Mouse (Mus musculus) testis, adult 2 months (tissue): ENCODE measurements around the gene Klhl7.

Source experiments
- CTCF ChIP-seq: fragments of 200-500 bp; IDR thresholded peaks from 2 replicates; pipeline ENCODE4 v1.5.1; 2012; ENCODE audit warnings: low read depth, mild to moderate bottlenecking, inconsistent platforms, low read length, moderate library complexity; ENCODE audit not compliant: control insufficient read depth, insufficient read depth, insufficient replicate concordance
- POLR2A ChIP-seq: fragments of 200-500 bp; IDR thresholded peaks from 2 replicates; pipeline ENCODE4 v1.6.1; 2012; ENCODE audit warnings: low read depth, mild to moderate bottlenecking, inconsistent platforms, low read length, moderate library complexity; ENCODE audit not compliant: control insufficient read depth

- TF ChIP-seq CTCF (no peak), POLR2A (no peak)
Measured at GRCm38 (mm10) chr5:24126967-24127366, 26.6 kb downstream of the Klhl7 start.
